Mouse (Mus musculus) embryonic fibroblast, embryonic 13.5 days (primary cell): ENCODE results near the gene Ttll7.

Experiments
- CTCF ChIP-seq: IDR thresholded peaks from 2 replicates; pipeline ENCODE4 v1.5.1; 2011; ENCODE audit warnings: mild to moderate bottlenecking, control low read depth, low read length, moderate library complexity, borderline replicate concordance; ENCODE audit not compliant: insufficient read depth
- POLR2A ChIP-seq: IDR thresholded peaks from 2 replicates; pipeline ENCODE4 v1.6.1; 2011; ENCODE audit warnings: low read depth, mild to moderate bottlenecking, control low read depth, low read length, moderate library complexity

- TF ChIP-seq POLR2A = no peak
- no peak for TF ChIP-seq CTCF
Measured at GRCm38 (mm10) chr3:146860308-146860707, 8.1 kb downstream of the Ttll7 start.
